Mouse (Mus musculus): ENCODE measurements around the gene Cers1.

Gene Cers1

DNA sequence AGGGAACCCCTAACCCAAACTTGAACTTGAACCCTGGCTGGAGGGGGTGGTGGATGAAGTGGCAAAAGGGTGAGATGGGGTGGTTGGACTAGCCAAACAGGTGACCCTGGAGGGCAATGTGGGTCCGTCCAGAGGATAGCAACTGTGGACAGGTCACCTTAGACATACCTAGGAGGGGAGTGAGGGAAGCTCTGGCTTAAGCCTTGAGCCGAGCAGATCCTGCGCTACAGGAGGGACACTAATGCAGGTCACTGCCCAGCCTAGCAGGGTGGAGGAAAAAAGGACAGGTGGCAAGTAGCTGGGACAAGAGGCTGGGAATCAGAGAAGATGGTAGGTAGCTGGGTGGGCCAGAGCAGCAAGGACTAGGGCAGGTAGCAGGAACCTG is 36.4 kb downstream of the Cers1 start:
- DNase-seq (ENCODE audit: low spot score in 2 of 2) = no peak

DNA sequence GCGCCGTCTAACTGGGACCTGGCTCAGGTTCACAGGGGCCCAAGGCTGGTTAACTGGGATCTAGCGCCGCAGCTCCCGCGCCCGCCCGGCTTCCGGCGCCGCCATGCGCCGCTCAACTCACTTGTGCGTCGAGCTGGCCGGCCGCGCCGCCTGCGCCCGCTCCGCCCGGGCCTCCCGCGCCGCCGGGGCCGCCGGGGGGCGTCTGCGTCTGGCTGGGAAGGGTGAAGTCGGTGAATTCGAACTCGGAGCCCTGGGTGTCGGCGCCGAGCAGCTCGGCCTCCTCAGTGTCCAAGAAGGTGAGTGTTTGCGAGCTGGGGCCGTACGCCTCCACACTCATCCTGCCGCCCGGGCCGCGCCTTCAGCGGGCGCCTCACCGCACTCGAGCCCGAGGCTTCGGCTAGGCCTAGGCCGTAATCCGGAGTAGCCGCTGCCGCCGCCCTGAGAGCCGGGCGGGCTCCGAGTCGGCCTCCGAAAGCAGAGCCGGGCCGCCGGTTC is 37.1 kb downstream of the Cers1 start:
- peak in 1 of 2 experiments; percentile 47 for DNase-seq (ENCODE audit: low spot score in 2 of 2)

DNA sequence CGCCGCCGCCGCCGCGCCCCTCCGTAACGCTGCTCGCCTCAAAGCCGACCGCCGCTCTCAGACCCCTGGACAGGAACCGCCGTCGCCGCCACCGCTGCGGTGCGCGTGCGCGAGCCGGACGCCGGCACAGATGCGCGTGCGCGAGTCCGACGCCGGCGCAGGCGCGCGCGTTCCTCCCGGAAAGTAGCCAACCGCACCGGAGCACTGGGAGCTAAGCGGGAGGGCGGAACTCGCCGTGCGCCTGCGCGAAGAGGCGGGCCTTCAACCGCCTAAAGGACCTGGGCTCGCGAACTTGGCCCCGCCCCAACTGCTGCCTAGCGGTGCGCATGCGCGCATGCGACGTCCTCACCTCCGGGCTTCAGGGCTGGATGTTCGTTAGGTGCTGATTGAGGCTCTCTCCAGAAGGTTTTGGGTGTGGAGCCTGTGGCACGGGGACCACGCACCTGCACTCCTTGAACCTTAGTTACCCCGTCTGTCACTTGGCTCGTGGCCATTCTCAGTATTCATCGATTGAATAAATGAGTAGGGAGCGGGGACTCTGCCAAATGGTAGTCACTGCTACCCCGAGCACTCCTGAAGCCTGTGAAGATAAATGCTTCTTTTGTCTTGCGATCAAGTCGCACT is 37.7 kb downstream of the Cers1 start, which contains the start of gene Upf1:
Upf1 (minus strand) TSS at position 85 of the 624 bp plus-strand sequence.
- peak; percentile 98 to 99 for DNase-seq (ENCODE audit: low spot score in 2 of 2)

DNA sequence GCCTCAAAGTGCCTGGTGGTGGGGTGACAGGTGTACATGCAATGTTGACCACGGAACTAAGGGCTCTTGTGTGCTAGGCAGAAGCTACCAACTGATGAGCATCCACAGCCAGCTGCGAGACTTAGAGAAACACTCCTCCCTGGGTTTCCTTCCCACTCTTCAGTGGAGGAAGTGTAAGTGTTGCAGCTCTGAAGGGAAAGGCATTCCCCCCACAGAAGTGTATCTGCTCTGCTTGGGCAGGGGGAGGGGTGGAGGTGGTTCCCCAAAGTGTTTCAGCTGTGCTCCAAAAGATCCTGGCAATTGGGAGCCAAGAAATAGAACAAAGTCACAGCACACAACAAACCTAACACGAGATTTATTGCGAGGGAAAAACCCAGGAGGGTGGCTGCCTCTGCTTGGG is 38.4 kb downstream of the Cers1 start:
- DNase-seq (ENCODE audit: low spot score in 2 of 2) = no peak

DNA sequence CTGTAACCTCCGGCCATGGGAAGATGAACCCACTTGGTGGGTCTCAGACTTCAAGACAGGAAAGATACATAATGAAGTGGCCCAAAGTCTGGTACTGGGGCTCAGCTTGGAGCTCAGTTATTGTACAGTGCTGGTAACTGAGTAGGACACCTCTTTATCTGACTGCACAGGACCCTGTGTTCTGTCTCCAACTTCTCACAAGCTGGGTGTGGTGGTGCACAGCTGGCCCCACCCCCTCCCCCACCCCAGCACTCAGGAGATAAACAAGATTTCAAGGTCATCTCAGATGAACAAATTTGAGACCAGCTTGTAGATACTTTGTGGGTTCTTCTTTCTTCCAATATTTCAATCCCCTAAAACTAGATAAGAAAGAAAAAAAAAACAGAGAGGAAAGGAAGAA is 40.5 kb downstream of the Cers1 start:
- DNase-seq (ENCODE audit: low spot score in 2 of 2) = no peak

DNA sequence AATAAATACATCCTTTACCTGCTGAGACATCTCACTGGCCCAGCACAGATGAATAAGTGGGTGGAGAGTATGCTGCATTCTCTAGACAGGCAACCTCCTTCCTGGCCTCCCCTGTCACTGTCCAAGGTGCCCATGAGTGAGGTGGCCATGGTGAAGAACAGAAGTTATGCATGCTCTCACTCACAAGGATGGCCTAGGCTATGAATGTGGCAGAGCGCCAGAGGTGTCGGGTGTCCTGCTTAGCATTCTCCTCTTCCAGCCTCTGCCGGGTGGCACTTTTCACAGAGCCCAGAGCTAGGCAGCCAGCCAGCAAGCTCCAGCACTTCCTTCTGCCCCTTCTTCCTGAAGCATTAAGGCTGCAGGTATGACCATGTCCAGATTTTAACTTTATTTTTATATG is 43.8 kb downstream of the Cers1 start:
- no peak for DNase-seq (ENCODE audit: low spot score in 2 of 2)

DNA sequence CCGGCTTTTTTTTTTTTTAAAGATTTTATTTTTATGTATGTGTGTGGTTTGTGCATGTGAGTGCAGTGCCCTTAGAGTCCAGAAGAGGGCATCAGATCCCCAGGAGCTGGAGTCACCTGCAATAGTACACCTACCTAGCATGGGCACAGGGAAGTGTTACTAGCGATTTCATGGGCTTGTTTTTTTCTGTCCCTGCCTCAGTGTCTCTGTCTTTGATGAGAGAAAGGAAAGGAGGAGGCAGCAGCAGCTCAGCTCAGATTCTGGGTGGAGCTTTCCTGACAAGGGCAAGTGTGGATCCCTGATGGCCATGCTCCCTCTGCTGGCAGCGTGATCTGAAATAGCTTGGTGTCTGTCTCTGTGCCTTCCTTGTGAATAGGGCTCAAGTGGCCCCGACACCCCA is 45.2 kb downstream of the Cers1 start:
- no peak for DNase-seq (ENCODE audit: low spot score in 2 of 2)

DNA sequence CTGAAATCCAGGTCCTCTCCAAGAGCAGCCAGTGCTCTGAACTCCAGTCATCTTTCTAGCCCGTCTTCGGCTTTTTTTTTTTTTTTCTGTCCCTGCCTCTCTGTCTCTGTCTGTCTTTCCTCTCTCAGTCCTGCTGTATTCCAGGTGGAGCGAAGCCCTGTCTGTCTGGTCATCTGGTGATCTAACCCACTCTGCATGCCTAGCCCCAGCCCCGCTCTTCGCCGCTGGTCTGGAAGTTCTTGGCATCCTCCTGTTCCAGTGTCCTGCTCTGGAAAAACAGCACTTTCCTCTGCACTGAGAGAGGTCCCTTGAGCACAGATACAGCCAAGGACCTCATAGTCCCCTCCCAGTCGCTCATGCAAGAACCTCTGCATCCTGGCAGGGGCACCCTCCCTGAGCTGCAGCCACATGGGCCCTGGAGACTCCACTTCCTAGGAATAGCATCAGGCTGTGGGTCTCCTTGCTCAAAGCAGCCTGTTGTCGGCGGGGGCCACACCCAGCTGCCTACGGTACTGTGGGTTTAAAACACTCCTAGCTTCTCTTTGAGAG is 46.0 kb downstream of the Cers1 start:
- no peak for DNase-seq (ENCODE audit: low spot score in 2 of 2)

DNA sequence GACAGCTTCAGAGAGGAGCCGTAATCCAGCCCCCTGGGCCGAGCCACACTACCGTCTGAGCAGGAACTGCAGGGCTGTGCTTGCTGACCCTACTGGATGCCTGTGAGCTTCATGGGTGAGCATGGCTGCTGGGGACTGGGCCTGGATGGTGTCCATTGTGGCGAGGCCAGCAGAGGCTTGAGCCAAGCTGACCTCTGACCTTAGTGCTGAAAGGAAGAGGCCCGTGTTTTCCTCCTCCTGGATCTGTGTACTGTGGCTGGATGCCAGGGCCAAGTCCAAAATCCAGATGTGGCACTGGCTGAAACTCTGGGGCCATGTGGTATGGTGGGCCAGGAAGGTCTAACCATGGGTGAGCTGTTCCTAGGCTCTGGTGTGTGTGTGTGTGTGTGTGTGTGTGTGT is 48.5 kb downstream of the Cers1 start:
- DNase-seq (ENCODE audit: low spot score in 2 of 2) = no peak

DNA sequence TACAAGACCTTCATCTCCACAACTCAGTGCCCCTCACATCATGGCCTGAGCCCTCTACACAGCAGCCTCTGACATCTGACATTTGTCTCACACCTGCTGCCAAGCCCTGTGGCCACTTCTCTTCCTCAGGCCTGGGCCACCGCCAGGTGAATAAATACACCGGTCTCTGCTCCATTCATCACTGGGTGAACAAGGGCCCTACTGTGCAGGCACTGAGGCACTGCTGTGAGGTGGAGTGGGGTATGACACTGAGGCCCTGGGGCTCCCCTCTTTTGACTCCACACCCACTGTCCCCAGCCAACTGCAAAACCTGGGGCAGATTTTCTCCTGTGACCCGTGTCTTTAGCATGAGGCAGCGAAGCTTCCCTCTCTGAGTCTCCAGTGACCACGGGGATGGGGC is 51.0 kb downstream of the Cers1 start:
- no peak for DNase-seq (ENCODE audit: low spot score in 2 of 2)

DNA sequence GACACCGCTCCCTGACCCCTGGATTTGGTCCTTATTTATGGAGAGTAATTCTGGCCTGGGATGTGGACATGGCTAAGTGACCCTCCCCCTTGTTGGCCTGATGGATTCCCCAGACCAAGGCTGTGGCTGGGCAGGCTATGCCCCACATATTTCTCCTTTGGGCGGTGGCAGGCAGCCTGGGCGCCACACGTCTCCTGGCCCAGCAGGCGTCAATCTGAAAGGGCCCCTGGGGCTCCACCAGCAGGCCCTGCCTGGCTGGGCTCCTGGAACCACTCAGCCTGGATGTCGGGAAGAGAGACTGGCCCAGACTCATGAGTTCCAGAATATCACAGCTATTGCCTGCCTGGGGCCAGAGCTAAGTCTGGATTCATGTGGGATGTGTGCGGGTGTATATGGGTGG is 54.9 kb downstream of the Cers1 start:
- DNase-seq (ENCODE audit: low spot score in 2 of 2) = no peak

DNA sequence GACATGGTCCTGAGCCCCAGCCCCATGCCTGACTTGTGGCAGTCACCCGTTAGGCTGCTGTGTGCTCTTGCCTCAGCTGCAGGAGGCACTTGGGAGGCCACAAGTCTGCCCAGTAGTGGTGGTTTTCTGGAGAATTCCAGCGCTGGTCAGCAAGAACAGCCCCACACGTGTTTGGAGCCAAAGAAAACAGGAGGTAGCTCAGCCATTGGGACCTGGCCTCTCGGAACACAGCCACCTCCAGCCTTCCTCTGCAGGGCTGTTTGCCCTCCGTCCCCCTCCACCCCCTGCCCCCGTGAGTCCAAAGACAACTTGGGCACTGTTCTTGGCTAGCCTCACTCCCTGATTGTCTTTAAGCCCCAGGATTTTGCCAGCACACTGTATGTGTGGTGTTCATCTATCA is 56.4 kb downstream of the Cers1 start:
- DNase-seq (ENCODE audit: low spot score in 2 of 2) = no peak

DNA sequence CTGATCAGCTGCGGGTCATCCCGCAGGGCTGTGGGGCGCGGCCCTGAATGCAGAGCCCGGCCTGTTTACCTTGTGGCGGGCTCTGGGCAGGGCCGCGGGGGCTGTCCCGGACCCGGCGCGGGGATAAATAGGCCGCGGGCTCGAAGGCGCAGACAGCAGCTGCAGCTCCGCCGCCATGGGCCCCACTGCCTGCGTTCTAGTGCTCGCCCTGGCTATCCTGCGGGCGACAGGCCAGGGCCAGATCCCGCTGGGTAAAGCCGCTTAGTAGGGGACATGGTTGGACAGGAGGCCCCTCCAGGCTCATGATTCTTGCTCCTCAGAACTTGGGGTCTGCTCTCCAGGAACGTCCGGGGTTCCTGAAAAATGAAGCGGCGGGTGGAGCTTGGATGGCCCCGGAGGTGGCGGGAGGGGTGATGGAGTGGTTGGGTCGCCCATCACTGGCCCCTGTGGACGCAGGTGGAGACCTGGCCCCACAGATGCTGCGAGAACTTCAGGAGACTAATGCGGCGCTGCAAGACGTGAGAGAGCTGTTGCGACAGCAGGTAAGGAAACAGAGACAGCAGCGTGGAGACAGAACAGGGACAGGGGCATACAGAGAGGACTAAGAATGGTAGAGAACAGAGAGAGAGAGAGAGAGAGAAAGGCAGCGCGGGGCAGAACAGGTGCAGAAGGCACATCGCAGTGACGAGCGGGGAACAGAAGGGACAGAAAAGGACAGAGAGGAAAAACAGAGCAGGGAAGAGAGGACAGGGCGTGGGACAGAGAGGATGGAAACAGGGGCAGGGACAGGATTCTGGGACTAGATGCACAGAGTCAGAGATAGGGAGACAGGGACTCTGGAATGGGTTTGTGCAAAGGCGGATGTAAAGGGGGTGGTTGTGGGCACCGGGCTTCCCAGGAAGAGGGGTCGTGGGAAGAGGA is 58.1 kb downstream of the Cers1 start, which contains the start of gene Comp:
Comp (plus strand) TSS at position 162 of the 921 bp plus-strand sequence.
- DNase-seq (ENCODE audit: low spot score in 2 of 2) = no peak

DNA sequence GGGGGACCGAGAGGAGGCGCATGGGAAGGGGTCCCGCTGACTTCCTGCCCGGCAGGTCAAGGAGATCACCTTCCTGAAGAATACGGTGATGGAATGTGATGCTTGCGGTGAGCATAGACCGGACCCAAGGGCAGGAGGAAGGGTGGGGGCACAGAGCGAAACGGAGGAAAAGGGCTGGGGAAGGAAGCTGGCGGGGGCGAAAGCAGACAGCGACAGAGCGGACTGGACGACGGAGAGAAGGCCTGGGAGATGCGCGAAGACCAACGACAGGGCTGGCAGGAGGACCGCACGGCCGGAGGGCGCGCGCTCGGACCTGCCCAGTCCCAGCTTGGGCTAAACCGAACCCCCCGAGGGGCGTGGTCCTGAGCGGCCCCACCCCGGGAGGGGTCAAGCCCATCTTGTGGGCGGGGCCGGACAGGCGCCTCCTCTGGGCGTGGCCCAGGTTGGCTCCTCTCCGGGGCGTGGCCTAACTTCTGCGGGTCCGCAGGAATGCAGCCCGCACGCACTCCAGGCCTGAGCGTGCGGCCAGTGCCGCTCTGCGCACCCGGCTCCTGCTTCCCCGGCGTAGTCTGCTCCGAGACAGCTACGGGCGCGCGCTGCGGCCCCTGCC is 58.8 kb downstream of the Cers1 start:
- DNase-seq (ENCODE audit: low spot score in 2 of 2) = peak in 1 of 2 experiments; percentile 45

DNA sequence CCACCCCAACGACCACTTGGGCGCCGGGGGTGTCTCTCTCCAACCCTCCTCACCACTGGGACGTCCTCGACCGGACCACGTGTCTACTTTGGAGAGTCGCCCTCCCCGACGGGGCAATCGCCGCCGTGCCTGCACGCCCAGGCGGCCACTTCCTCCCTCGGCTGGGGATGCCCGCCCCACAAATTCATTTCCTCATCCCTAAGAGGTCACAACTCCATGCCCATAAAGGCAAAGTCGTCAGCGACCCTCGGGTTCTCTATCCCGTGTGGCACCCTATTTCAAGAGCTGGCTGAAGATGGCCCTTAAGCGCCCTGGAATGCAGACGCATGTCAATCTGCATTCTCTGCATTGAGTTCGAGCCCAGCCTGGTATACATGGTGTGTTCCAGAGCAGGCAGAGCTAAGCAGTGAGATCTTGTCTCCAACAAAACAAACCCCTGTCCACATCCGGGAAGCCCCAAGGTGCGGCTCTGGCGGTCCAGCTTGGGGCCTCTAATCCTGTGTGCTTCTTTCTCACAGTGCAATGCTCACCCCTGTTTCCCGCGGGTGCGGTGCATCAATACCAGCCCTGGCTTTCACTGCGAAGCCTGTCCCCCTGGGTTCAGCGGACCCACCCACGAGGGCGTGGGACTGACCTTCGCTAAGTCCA is 59.8 kb downstream of the Cers1 start:
- no peak for DNase-seq (ENCODE audit: low spot score in 2 of 2)

DNA sequence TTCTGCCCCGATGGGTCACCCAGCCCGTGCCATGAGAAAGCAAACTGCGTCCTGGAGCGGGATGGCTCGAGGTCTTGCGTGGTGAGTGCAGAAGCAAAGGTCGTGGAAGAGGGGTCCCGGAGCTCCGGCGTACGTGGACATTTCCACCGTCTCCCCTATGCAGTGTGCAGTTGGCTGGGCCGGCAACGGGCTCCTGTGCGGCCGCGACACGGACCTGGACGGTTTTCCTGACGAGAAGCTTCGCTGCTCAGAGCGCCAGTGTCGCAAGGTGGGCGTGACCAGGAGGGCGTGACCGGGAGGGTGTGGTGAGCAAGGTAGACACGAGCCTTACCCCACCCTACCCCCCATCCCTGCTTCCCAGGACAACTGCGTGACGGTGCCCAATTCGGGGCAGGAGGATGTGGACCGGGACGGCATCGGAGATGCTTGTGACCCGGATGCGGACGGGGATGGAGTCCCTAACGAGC is 60.7 kb downstream of the Cers1 start:
- no peak for DNase-seq (ENCODE audit: low spot score in 2 of 2)

DNA sequence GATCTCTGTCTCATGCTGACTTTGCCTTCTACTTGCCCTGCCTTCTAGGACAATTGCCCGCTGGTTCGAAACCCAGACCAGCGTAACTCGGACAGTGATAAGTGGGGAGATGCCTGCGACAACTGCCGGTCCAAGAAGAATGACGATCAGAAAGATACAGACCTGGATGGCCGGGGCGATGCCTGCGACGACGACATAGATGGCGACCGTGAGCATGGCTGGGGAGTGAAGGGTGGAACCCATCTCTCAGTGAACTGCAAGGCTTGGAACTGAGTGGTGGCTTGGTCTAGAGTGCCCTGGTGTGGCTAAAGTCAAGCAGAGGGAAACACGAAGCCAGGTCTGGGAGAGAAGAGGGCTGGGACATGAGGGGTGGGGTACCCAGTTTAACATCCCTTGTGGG is 61.5 kb downstream of the Cers1 start:
- no peak for DNase-seq (ENCODE audit: low spot score in 2 of 2)

DNA sequence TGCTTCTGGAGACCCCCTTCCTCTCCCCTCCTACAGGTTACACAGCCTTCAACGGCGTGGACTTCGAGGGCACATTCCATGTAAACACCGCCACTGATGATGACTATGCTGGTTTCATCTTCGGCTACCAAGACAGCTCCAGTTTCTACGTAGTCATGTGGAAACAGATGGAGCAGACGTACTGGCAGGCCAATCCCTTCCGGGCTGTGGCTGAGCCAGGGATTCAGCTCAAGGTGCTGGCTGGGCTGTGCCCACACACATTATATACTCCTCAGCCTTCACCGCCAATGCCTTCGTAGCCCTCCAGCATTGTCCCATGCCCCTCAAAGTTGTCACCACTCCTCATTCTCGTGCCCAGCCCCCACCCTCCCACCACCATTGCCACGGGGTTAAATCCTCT is 64.5 kb downstream of the Cers1 start:
- DNase-seq (ENCODE audit: low spot score in 2 of 2) = no peak
